Mouse (Mus musculus): Measurements from ENCODE around the gene Serpina5.

Serpina5 gene

DNA sequence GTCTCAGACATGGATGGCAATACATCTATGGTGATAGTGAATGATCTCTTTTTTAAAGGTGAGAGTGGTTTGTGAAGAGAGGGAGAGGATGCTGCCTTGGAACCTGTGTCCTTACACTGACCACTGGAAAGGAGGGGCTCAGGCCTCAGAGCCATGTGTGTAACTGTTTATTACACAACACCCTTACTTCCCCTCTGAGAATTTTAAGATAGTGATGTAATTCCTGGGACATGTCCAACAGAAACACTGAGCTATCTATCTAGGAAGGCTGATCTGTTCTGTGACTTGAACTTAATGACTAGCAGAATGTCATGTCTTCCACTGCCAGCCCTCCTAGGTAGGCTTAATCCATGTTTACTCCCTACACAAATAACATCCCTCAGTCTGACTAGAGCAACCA is 30.1 kb downstream of the Serpina5 start:
- no peak for DNase-seq

DNA sequence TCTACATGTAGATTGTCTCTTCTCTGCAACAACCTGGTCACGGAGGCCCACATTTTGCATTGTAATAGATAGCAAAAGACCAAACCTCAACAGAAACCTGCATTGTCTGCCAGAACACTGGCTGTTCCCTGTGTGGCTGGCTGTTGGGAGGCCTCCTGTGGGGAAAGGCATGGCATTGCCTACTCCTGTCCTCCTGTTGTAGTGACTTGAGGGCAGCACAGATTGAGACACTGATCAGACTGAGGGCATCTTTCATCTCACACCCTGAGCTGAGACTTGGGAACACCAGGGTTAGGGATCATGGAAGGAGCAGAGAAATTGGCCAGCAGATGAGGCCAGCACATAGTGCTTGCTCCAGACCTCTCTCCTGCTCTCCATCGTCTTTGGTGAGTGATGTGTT is 37.3 kb downstream of the Serpina5 start:
- no peak for DNase-seq

DNA sequence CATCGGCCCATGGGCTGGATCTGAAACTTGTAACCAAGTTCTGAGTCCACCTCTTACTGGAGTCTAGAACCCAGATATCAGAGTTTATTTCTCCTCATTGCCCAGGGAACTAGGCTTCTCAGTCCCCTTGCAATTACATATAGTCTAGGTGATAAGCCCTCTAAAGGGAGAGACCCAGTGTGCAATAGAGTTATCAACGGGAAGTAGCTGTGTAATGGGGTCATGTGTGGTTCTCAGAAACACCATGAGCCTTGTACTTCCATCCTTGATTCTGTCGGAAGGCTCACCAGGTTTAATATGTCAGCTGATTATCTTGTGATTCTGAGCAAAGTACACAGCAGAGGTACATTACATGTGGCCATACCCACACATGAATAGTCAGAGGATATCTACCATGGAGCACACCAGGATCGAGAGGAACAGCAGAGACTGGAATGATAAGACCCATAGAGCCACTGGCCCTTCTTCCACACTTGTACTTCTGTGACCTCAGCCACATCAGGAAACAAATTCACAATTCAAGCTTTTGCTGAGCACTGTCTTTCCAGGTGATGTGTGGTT is 39.7 kb downstream of the Serpina5 start:
- DNase-seq = no peak

DNA sequence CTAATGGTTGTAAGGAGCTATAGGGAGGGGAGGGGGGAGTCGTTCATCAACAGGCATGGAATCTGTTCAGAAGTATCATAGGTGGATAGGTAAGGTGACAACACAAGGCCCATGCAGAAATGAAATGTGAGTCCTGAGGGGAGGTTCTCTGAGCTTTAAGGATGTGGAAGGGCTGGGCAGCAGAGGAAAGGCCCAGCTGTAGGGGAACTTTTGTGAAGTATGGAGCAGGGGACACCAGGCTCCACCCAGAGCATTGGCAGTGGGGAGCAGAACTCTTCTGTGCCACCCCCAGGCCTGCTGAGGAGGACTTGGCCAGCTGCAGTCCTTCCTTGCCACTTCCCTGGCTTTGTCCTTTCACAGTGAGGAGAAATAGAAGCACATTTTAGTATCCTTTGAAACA is 40.6 kb downstream of the Serpina5 start:
- no peak for DNase-seq

DNA sequence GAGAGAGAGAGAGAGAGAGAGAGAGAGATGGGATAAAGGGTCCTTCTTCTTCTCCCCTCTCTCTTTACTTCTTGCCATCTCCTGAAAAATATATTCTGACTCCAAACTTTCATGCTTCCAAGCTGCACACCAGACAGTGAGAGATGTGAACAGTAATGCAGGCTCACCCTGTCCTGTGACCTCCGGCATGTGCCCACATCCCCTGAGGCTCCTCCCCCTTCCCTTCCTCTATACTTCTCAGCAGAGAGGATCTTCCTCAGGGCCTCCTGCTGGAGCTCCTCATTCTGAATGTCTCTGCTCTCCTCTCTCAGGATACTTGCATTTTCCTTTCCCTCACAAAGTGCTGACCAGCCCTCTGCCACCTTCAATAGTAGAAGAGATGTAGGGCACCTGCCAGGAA is 41.5 kb downstream of the Serpina5 start:
- no peak for DNase-seq

DNA sequence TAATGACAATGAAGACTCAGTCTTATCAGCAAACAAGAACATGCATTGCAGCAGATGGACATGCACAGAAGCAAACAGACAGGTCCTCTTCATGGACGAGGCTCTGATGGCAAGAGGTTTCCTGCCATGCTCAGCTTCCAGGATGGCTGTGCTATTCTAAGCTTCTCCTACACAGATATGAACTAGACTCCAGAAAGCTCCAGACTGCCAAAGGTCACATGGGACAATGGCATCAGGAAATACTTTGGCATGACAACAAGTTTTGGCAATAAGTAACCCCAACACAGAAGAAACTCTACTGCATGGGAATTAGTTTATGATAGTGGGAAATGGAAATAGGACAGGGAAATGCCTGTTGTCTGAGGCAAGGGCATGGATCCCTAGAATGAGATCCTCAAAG is 42.4 kb downstream of the Serpina5 start:
- no peak for DNase-seq

DNA sequence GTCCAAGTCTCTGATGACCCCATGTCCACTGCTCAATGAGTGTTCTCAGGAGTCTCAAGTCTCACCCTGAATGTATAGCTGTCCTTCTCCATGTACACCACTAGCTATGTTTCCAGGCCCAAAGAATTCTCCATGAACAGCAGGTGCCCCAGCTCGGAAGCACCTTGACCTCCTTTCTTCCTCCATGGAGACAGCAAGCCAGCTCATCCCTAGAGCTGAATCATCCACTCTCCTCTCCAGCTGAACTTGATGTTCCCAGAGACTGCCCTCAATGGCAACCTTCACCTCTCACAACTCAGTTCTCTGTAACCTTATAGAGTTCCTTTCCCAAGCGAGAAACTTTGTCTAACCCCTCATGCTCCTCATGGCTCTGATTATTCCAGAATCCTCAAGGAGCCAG is 44.7 kb downstream of the Serpina5 start:
- DNase-seq = no peak

DNA sequence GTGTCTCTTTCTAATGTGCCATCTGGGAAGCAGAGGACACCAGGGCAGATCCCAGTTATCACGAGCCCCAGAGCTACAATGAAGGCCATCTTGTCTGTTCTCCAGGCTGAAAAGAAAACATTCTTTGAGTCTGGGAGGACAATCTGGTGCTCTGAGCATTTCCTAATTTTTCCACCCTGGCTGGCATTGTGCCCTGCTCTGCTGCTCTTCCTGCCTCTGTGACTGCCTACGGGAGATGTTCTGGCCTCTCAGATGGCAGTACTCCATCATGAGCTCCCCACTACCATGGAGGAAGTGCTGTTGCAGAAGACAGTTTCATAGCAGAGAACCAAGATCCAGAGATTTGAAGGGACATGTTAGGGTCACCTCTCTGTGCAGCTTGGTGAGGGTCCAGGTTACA is 51.1 kb downstream of the Serpina5 start:
- peak; percentile 38 for DNase-seq

DNA sequence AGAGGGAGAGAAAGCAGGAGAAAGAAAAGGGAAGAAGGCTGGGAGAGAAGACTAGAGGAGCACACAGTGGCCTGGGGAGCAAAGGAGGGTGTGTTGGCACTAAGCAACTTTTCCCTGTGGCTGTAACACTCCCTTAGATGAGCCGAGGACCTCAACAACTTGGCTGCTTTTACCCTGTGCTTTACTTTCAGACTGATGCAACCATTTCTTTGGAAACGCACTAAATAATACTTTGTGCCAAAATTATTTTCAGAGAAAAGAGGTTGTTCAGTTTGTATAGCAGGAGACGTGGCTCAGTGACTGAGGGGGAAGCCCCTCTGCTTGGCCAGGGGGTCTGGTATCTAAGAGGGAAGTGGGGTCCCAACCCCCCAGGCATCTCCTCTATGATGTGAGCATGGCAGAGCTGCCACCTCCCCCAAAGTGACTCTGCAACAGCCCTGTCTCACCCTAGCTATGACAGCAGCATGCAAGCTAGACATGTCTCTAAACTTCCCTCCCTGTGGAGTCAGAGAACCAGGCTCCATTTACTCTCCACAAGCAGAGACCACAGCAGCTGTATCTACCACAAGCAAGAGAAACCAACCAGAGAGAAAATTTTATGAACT is 52.2 kb downstream of the Serpina5 start:
- DNase-seq = no peak

DNA sequence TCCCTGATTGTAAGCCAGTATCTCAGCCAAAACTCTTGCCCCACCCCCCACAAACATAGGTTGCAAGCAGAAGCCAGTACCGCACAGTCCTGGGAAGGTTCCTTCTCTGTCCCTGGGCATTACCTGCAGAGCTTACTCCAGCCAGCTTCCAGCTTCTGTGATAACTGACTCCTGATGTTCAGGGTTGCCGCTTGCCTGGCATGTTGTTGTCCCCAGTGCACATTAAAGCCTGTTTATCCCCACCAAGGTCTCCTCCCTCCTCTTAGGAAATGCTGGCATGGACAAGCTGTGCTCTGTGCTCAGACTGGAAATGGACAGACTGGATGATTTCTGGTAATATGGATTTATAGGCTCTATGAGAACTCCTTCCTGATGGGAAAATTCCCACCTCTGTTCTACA is 52.7 kb downstream of the Serpina5 start, which contains the start of gene Serpina3c:
Gene Serpina3c, minus strand, starts transcription at position 215 of the 400 bp plus-strand sequence.
- no peak for DNase-seq

All from layer of hippocampus, adult 9-11 months (tissue).